Mouse (Mus musculus) kidney, adult 2 months (tissue): ENCODE data around the gene Disc1. TPM values are rescaled to one million over a fixed set of nuclear protein-coding genes. Genes with fewer than 3 reads are reported as not detected.

Experiments used
- DNase-seq: peaks from one replicate; pipeline ENCODE4 v3.0.0; 2021
- H3K27ac ChIP-seq: fragments of 200-500 bp; 2 replicates; pipeline ENCODE4 v1.5.1; 2012; ENCODE audit warnings: low read depth, low read length, control low read depth, inconsistent platforms; ENCODE audit not compliant: insufficient read depth
- H3K27me3 ChIP-seq: fragments of 200-500 bp; replicated peaks from 2 replicates; pipeline ENCODE4 v1.6.1; 2012; ENCODE audit warnings: mild to moderate bottlenecking, moderate library complexity, low read length, inconsistent platforms; ENCODE audit not compliant: control insufficient read depth, insufficient read depth
- H3K36me3 ChIP-seq: fragments of 200-500 bp; 2 replicates; pipeline ENCODE4 v1.6.1; 2012; ENCODE audit warnings: mild to moderate bottlenecking, moderate library complexity, low read length, inconsistent platforms; ENCODE audit not compliant: control insufficient read depth, insufficient read depth
- H3K4me1 ChIP-seq: fragments of 200-500 bp; 2 replicates; pipeline ENCODE4 v1.6.1; 2011; ENCODE audit warnings: low read length; ENCODE audit not compliant: control insufficient read depth, insufficient read depth
- H3K4me3 ChIP-seq: fragments of 200-500 bp; 2 replicates; pipeline ENCODE4 v1.5.1; 2011; ENCODE audit warnings: mild to moderate bottlenecking, low read depth, low read length, control low read depth; ENCODE audit not compliant: insufficient read depth
- CTCF ChIP-seq: fragments of 200-500 bp; conservative IDR thresholded peaks from 2 replicates; pipeline ENCODE4 v1.5.1; 2011; ENCODE audit warnings: low read depth, mild to moderate bottlenecking, control low read depth, low read length, moderate library complexity, mixed read lengths; ENCODE audit not compliant: insufficient read depth, insufficient read length
- POLR2A ChIP-seq: fragments of 200-500 bp; IDR thresholded peaks from one replicate; pipeline ENCODE4 v1.6.1; 2011; ENCODE audit warnings: low read depth, low read length, control low read depth
- WGBS: fragments of 180-500 bp; shearing (Covaris S2); methylation state at CpG from one replicate; pipeline ENCODE4 v1.1.7; 2018; 5-methylcytosine and 5-hydroxymethylcytosine counted together
- polyA plus RNA-seq: library from polyadenylated mRNA; depleted of rRNA; stranded (reverse); fragments of >200 nt; gene quantifications from 2 replicates; pipeline ENCODE4 v1.2.3, GENCODE M21; 2012

Disc1 gene
- polyA plus RNA-seq, 1 experiment: 0.58 TPM

- H3K27ac ChIP-seq: no peak overlapping the region
- TF ChIP-seq POLR2A: no peak
- no peak for TF ChIP-seq CTCF
- WGBS: 77% methylated on average over 6 of the region's 6 CpGs
- H3K36me3 ChIP-seq: no peaks in the 10 kb centered on the region
- DNase-seq: no peak
- H3K27me3 ChIP-seq: no peaks in the 10 kb centered on the region
- peaks cover 7% of the 10 kb centered on the region for H3K4me1 ChIP-seq
- H3K4me3 ChIP-seq: no peak overlapping the region
Measured at GRCm38 (mm10) chr8:125130835-125131234, 76.8 kb downstream of the Disc1 start.

- 65% methylated on average over 7 of the region's 7 CpGs for WGBS
- DNase-seq: no peak
- H3K36me3 ChIP-seq: no peaks in the 10 kb centered on the region
- TF ChIP-seq POLR2A: no peak
- no peak for TF ChIP-seq CTCF
- no peak overlapping the region for H3K4me3 ChIP-seq
- H3K27ac ChIP-seq: no peak overlapping the region
- H3K4me1 ChIP-seq: peaks cover 7% of the 10 kb centered on the region
- H3K27me3 ChIP-seq: no peaks in the 10 kb centered on the region
Measured at GRCm38 (mm10) chr8:125131265-125131664, 77.3 kb downstream of the Disc1 start.

- TF ChIP-seq CTCF (no peak), POLR2A (no peak)
- Histone ChIP-seq H3K36me3 (no peaks in the 10 kb centered on the region), H3K27ac (no peak overlapping the region), H3K4me1 (peaks cover 7% of the 10 kb centered on the region), H3K4me3 (no peak overlapping the region), H3K27me3 (no peaks in the 10 kb centered on the region)
- DNase-seq: peak; percentile 46
- 39% methylated on average over 11 of the region's 11 CpGs for WGBS
Measured at GRCm38 (mm10) chr8:125133685-125134114, 79.7 kb downstream of the Disc1 start.

GRCm38 (mm10) chr8:125134876-125135275 lies 80.9 kb downstream of the Disc1 start:
- peaks cover 7% of the 10 kb centered on the region for H3K4me1 ChIP-seq
- H3K36me3 ChIP-seq: no peaks in the 10 kb centered on the region
- H3K4me3 ChIP-seq: no peak overlapping the region
- 23% methylated on average over 10 of the region's 10 CpGs for WGBS
- peak; percentile 40 for DNase-seq
- no peak for TF ChIP-seq CTCF
- TF ChIP-seq POLR2A: no peak
- no peaks in the 10 kb centered on the region for H3K27me3 ChIP-seq
- 0 out of 2 replicates have a peak overlapping the region, but pooled peaks have one; percentile 14 for H3K27ac ChIP-seq

- Histone ChIP-seq H3K4me1 (peaks cover 5% of the 10 kb centered on the region), H3K27ac (no peak overlapping the region)
Measured at GRCm38 (mm10) chr8:125139689-125140150, 85.7 kb downstream of the Disc1 start.

GRCm38 (mm10) chr8:125140965-125141364 lies 87.0 kb downstream of the Disc1 start:
- Histone ChIP-seq H3K4me3 (no peak overlapping the region), H3K36me3 (no peaks in the 10 kb centered on the region), H3K27ac (no peak overlapping the region), H3K27me3 (no peaks in the 10 kb centered on the region), H3K4me1 (no peaks in the 10 kb centered on the region)
- WGBS: 83% methylated on average over 7 of the region's 7 CpGs
- no peak for DNase-seq
- TF ChIP-seq CTCF (no peak), POLR2A (no peak)

More at GRCm38 (mm10) chr8:125139689-125140150, 85.7 kb downstream of the Disc1 start:
- no peak for DNase-seq
- no peak overlapping the region for H3K4me3 ChIP-seq
- no peaks in the 10 kb centered on the region for H3K36me3 ChIP-seq
- 43% methylated on average over 13 of the region's 13 CpGs for WGBS
- no peak for TF ChIP-seq CTCF
- no peak for TF ChIP-seq POLR2A
- no peaks in the 10 kb centered on the region for H3K27me3 ChIP-seq

GRCm38 (mm10) chr8:125156863-125157640 lies 103.1 kb downstream of the Disc1 start:
- Histone ChIP-seq H3K36me3 (no peaks in the 10 kb centered on the region), H3K4me1 (0 out of 2 replicates have a peak, but pooled peaks cover 2% of the 10 kb centered on the region), H3K4me3 (no peak overlapping the region), H3K27ac (no peak overlapping the region), H3K27me3 (no peaks in the 10 kb centered on the region; the same call in 1 of the 2 replicates)
- WGBS: 32% methylated on average over 20 of the region's 20 CpGs
- DNase-seq: peak; percentile 58
- no peak for TF ChIP-seq POLR2A
- no peak for TF ChIP-seq CTCF
